Mouse (Mus musculus): ENCODE measurements around the gene Pltp. TPM values are rescaled to one million over a fixed set of nuclear protein-coding genes. Genes with fewer than 3 reads are reported as not detected.
"Not testable (repeated sequence)": the region's sequence is repeated elsewhere in the genome, so short reads cannot be mapped to it uniquely, and the experiment has no call there.

Gene Pltp
- polyA plus RNA-seq, 1 experiment from 2014 or later, result 16.2 TPM

DNA sequence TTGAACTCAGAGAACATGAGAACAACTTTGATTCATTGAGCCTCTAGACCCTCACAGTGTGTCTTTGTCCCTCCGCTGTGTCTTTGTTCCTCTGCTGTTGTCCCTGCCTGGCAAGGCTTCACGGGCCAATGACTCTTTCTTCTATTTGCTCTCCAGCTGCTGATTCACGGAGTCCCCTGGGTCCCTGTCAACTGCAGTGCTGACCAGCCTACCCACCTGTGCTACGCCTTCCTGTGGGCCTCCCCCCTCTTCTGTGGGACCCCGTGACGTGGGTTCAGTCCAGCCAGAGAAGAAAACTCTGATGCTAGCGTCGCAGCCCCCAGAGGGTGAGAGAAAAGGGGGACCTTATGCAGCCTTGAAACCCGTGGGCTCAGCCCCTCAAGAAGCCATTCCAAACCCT is 25.1 kb upstream of the Pltp start:
- Histone ChIP-seq H3K9me3 (ENCODE audit: control insufficient read depth) (no peaks in the 10 kb centered on the region), H3K36me3 (ENCODE audit: control insufficient read depth, insufficient read depth) (peaks cover 51% of the 10 kb centered on the region), H3K9ac (ENCODE audit: low read depth, low read length) (no peak overlapping the region), H3K4me3 (ENCODE audit: low read depth, low read length) (no peak overlapping the region), H3K4me2 (replicated peaks; ENCODE audit: low read depth) (no peak overlapping the region), H3K27me3 (replicated peaks; ENCODE audit: control insufficient read depth, insufficient read depth, low read length) (no peaks in the 10 kb centered on the region), H3K27ac (ENCODE audit: low read depth, low read length) (no peak overlapping the region), H3K4me1 (replicated peaks; ENCODE audit: control insufficient read depth, insufficient read depth, low read length) (no peaks in the 10 kb centered on the region)
- 81% methylated on average over 9 of the region's 9 CpGs for WGBS
- no peak for TF ChIP-seq CTCF (IDR thresholded peaks at IDR 0.05; ENCODE audit: low read depth)
- no peak for ATAC-seq

DNA sequence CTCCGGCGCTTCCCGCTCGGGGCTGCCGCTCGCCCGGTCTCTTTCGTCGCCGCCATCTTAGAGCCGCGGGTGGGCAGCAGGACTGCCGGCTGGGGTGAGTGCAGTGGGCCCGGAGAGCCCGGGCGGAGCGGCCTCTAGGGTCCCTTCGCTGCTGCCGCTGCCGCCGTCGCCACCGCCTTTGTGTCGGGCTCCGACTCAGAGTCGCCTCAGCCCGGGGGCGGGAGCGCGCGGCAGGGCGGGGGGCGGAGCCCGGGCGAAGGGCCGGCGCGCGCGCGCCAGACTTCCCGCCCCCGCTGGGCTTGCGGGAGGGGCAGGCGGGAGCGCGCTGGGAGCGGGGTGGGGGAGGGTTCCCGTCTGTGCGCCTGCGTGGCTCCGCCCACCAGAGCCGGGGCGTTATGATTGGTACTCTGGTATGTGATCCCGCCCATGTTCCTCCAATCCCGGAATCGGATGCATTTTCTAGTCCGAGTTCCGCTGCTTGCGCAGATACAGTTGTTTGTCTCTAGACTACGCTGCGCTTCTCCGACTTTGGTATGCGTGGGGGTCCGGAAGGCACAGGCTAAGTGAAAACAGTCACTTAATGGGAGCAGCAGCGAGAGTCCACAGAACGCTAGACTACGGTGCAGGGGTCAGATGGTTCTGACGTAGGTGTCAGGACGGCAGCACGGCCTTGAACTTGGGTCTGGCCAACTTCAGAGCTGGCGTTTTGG is 22.2 kb upstream of the Pltp start:
- peak overlapping the region; percentile 98 for H3K4me3 ChIP-seq (ENCODE audit: low read depth, low read length)
- peaks cover 22% of the 10 kb centered on the region for H3K36me3 ChIP-seq (ENCODE audit: control insufficient read depth, insufficient read depth)
- H3K4me1 ChIP-seq (replicated peaks; ENCODE audit: control insufficient read depth, insufficient read depth, low read length), result no peaks in the 10 kb centered on the region
- no peaks in the 10 kb centered on the region for H3K27me3 ChIP-seq (replicated peaks; ENCODE audit: control insufficient read depth, insufficient read depth, low read length)
- peak overlapping the region; percentile 100 for H3K27ac ChIP-seq (ENCODE audit: low read depth, low read length)
- peak overlapping the region; percentile 97 for H3K4me2 ChIP-seq (replicated peaks; ENCODE audit: low read depth)
- TF ChIP-seq CTCF (IDR thresholded peaks at IDR 0.05; ENCODE audit: low read depth), result 0 out of 2 replicates have a peak, but pooled peaks have one; percentile 1
- under 1% methylated on average over 62 of the region's 72 CpGs for WGBS
- ATAC-seq, result peak; percentile 85
- no peaks in the 10 kb centered on the region for H3K9me3 ChIP-seq (ENCODE audit: control insufficient read depth)
- H3K9ac ChIP-seq (ENCODE audit: low read depth, low read length), result peak overlapping the region; percentile 100

DNA sequence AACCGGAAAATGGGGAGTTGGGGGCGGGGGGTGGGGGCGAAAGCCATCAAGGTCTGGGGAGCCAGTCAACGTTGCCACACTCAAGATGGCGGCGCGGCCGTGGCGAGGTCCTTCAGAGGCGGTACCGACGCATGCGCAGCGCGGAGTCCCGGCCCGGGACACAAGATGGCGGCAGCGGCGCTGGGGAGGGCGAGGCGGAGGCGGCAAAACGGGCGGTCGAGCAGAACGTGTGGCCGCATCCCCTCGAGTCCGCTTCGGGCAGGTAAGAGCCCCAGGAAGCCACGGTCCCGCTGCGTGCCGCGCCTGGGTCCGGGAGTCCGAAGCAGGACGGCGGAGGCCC is 21.7 kb upstream of the Pltp start, which contains the start of gene Pcif1:
TSS of gene Pcif1 (plus strand) at position 77 of the 340 bp plus-strand sequence.
- WGBS, result 1% methylated on average over 40 of the region's 40 CpGs

DNA sequence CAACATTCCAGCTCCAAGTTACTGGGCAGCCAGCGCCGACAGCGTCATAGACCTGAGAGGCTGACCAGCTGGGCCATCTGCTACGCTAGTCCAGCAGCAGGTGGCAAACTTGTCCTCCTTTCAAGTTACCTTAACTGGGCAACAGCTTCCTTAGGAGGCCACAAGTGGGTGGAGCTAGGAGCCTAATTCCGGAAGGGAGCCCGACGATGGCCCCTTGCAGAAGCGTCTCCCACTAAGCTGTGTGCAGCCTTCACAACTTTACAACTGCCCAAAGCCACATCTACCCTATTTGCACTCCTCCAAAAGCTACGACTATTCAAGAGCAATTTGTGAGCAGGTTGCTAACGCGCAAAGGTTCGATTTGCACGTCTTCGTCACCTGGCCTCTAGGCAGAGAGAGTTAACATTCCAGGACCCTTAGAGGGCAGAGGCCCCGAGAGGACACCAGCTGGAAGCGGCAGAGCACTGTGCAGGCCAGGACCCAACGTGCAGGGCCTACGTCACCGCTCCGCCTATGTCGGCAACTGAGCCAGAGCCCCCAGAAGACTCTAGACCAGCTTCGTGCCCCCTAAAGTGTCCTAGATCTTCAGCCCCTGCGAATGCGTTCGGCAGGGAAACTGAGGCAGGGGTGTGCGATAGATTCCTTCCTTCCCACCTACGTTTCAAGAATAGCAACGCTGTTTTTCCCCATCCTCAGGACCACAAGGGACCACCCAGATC is 21.2 kb upstream of the Pltp start:
- Histone ChIP-seq H3K9me3 (ENCODE audit: control insufficient read depth) (no peaks in the 10 kb centered on the region), H3K27me3 (replicated peaks; ENCODE audit: control insufficient read depth, insufficient read depth, low read length) (no peaks in the 10 kb centered on the region), H3K4me3 (ENCODE audit: low read depth, low read length) (peak overlapping the region; percentile 98), H3K36me3 (ENCODE audit: control insufficient read depth, insufficient read depth) (peaks cover 12% of the 10 kb centered on the region), H3K4me2 (replicated peaks; ENCODE audit: low read depth) (peak overlapping the region; percentile 97), H3K27ac (ENCODE audit: low read depth, low read length) (peak overlapping the region; percentile 100), H3K4me1 (replicated peaks; ENCODE audit: control insufficient read depth, insufficient read depth, low read length) (no peaks in the 10 kb centered on the region), H3K9ac (ENCODE audit: low read depth, low read length) (peak overlapping the region; percentile 100)
- peak; percentile 50 for ATAC-seq
- WGBS, result 2% methylated on average over 28 of the region's 28 CpGs
- peak; percentile 55 for TF ChIP-seq CTCF (IDR thresholded peaks at IDR 0.05; ENCODE audit: low read depth)

More for the DNA sequence above, 21.7 kb upstream of the Pltp start, which contains the start of gene Pcif1:
- ATAC-seq, result peak; percentile 78
- Histone ChIP-seq H3K4me1 (replicated peaks; ENCODE audit: control insufficient read depth, insufficient read depth, low read length) (no peaks in the 10 kb centered on the region), H3K4me3 (ENCODE audit: low read depth, low read length) (peak within 1 kb of the TSS; percentile 98), H3K4me2 (replicated peaks; ENCODE audit: low read depth) (peak within 1 kb of the TSS; percentile 97), H3K9ac (ENCODE audit: low read depth, low read length) (peak within 1 kb of the TSS; percentile 100), H3K9me3 (ENCODE audit: control insufficient read depth) (no peaks in the 10 kb centered on the region), H3K36me3 (ENCODE audit: control insufficient read depth, insufficient read depth) (peaks cover 17% of the 10 kb centered on the region), H3K27me3 (replicated peaks; ENCODE audit: control insufficient read depth, insufficient read depth, low read length) (no peaks in the 10 kb centered on the region), H3K27ac (ENCODE audit: low read depth, low read length) (peak within 1 kb of the TSS; percentile 100)
- TF ChIP-seq CTCF (IDR thresholded peaks at IDR 0.05; ENCODE audit: low read depth), result 0 out of 2 replicates have a peak, but pooled peaks have one; percentile 30

DNA sequence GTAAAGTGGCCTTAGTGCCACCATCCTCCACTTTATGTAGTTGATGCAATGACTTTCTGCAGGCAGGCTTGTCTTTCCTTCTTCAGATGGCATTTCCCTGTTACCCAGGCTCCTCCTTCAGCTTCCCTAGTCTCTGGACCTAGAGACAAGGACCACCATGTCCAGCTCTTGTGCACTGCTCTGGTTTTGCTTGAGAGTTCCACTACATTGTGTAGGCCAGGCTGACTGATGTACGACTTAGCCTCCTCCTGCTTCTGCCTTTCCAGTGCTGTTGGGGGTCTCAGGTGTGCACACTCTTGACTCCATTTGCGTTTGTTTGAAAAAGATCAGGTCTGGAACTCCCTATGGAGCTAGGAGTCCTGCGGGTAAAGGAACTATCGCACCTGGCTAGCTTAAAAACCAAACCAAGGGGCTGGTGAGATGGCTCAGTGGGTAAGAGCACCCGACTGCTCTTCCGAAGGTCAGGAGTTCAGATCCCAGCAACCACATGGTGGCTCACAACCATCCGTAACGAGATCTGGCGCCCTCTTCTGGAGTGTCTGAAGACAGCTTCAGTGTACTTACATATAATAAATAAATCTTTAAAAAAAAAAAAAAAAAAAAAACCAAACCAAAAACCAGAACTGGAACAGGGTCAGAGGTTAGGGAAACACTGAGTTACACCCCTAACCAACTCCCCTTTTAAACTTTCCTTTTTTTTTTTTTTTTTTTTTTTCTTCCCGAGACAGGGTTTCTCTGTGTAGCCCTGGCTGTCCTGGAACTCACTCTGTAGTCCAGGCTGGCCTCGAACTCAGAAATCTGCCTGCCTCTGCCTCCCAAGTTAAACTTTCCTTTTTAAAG is 20.1 kb upstream of the Pltp start:
- H3K9me3 ChIP-seq (ENCODE audit: control insufficient read depth); ATAC-seq; H3K27ac ChIP-seq (ENCODE audit: low read depth, low read length); H3K36me3 ChIP-seq (ENCODE audit: control insufficient read depth, insufficient read depth); H3K9ac ChIP-seq (ENCODE audit: low read depth, low read length); H3K27me3 ChIP-seq (replicated peaks; ENCODE audit: control insufficient read depth, insufficient read depth, low read length); H3K4me1 ChIP-seq (replicated peaks; ENCODE audit: control insufficient read depth, insufficient read depth, low read length): not testable (repeated sequence)
- Histone ChIP-seq H3K4me2 (replicated peaks; ENCODE audit: low read depth) (peak overlapping the region; percentile 97; the same call in 1 of the 2 replicates), H3K4me3 (ENCODE audit: low read depth, low read length) (peak overlapping the region; percentile 98)
- WGBS, result 65% methylated on average over 11 of the region's 11 CpGs
- peak; percentile 42 for TF ChIP-seq CTCF (IDR thresholded peaks at IDR 0.05; ENCODE audit: low read depth)

DNA sequence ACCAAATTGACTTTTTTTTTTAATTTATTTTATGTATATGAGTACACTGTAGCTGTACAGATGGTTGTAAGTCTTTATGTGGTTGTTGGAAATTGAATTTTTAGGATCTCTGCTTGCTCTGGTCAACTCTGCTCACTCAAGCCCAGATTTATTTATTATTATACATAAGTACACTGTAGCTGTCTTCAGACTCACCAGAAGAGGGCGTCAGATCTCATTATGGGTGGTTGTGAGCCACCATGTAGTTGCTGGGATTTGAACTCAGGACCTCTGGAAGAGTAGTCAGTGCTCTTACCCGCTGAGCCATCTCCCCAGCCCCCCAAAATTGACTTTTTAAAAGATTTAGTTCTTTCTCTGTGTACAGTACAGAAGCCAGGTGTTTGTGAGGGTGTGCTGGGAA is 18.1 kb upstream of the Pltp start:
- H3K9ac ChIP-seq (ENCODE audit: low read depth, low read length); H3K36me3 ChIP-seq (ENCODE audit: control insufficient read depth, insufficient read depth); H3K4me2 ChIP-seq (replicated peaks; ENCODE audit: low read depth); H3K9me3 ChIP-seq (ENCODE audit: control insufficient read depth); H3K27me3 ChIP-seq (replicated peaks; ENCODE audit: control insufficient read depth, insufficient read depth, low read length); H3K4me1 ChIP-seq (replicated peaks; ENCODE audit: control insufficient read depth, insufficient read depth, low read length); H3K27ac ChIP-seq (ENCODE audit: low read depth, low read length); H3K4me3 ChIP-seq (ENCODE audit: low read depth, low read length); ATAC-seq: not testable (repeated sequence)
- WGBS, result 53% methylated on average over 2 of the region's 2 CpGs
- peak; percentile 24 for TF ChIP-seq CTCF (IDR thresholded peaks at IDR 0.05; ENCODE audit: low read depth)

Measured in intestine, postnatal 0 days (tissue).